Mouse (Mus musculus) adipocyte (in vitro differentiated cells): Measurements from ENCODE around the gene Pde4b.
"Not testable (repeated sequence)": the region's sequence is repeated elsewhere in the genome, so short reads cannot be mapped to it uniquely, and the experiment has no call there.

Experiments
- DNase-seq: peaks from one replicate; pipeline ENCODE4 v3.0.0-alpha.2; 2016; ENCODE audit warnings: low spot score

Gene Pde4b

GRCm38 (mm10) chr4:102087091-102087565 is at the start of gene Pde4b:
TSS of gene Pde4b (plus strand) at chr4:102087543.
- no peak for DNase-seq

- no peak for DNase-seq
These were observed 47.2 kb upstream of the Pde4b start for GRCm38 (mm10) chr4:102040190-102040589.

- no peak for DNase-seq
These were observed 41.9 kb upstream of the Pde4b start for GRCm38 (mm10) chr4:102045183-102046140.

- DNase-seq: not testable (repeated sequence)
These were observed 38.0 kb upstream of the Pde4b start for GRCm38 (mm10) chr4:102049368-102049767.

GRCm38 (mm10) chr4:102061322-102061721 is 26.0 kb upstream of the Pde4b start:
- no peak for DNase-seq

- no peak for DNase-seq
These were observed 18.0 kb upstream of the Pde4b start for GRCm38 (mm10) chr4:102069314-102069713.

- no peak for DNase-seq
These were observed 1.0 kb upstream of the Pde4b start for GRCm38 (mm10) chr4:102086336-102086735.

GRCm38 (mm10) chr4:102087566-102088234 is 357 bp downstream of the Pde4b start:
- DNase-seq: no peak

GRCm38 (mm10) chr4:102088235-102088867 is 1.0 kb downstream of the Pde4b start:
- DNase-seq: no peak

GRCm38 (mm10) chr4:102095851-102096250 is 8.5 kb downstream of the Pde4b start:
- no peak for DNase-seq

- DNase-seq: no peak
These were observed 14.9 kb downstream of the Pde4b start for GRCm38 (mm10) chr4:102102241-102102640.

GRCm38 (mm10) chr4:102104534-102105014 is 17.2 kb downstream of the Pde4b start:
- peak; percentile 3 for DNase-seq

- DNase-seq: no peak
These were observed 19.4 kb downstream of the Pde4b start for GRCm38 (mm10) chr4:102106771-102107170.

GRCm38 (mm10) chr4:102119454-102119853 is 32.1 kb downstream of the Pde4b start:
- no peak for DNase-seq

GRCm38 (mm10) chr4:102136366-102136849 is 49.1 kb downstream of the Pde4b start:
- DNase-seq: no peak

GRCm38 (mm10) chr4:102138346-102138745 is 51.0 kb downstream of the Pde4b start:
- DNase-seq: no peak

- DNase-seq: no peak
These were observed 53.9 kb downstream of the Pde4b start for GRCm38 (mm10) chr4:102141241-102141640.

- no peak for DNase-seq
These were observed 61.4 kb downstream of the Pde4b start for GRCm38 (mm10) chr4:102148766-102149165.

GRCm38 (mm10) chr4:102159178-102159577 is 71.8 kb downstream of the Pde4b start:
- no peak for DNase-seq

GRCm38 (mm10) chr4:102171636-102172035 is 84.3 kb downstream of the Pde4b start:
- no peak for DNase-seq

- DNase-seq: no peak
These were observed 85.4 kb downstream of the Pde4b start for GRCm38 (mm10) chr4:102172711-102173213.

GRCm38 (mm10) chr4:102175985-102176384 is 88.6 kb downstream of the Pde4b start:
- no peak for DNase-seq
